Mouse (Mus musculus) midbrain, postnatal 0 days (tissue): ENCODE data around the gene Anxa4. TPM values are rescaled to one million over a fixed set of nuclear protein-coding genes. Genes with fewer than 3 reads are reported as not detected.

Experiments
- ATAC-seq: fragments of 200-750 bp; cut with Nextera tagmentation; 2 replicates; pipeline ENCODE4 v1.8.0; 2017; ENCODE audit warnings: moderate number of reproducible peaks, mild to moderate bottlenecking, moderate TSS enrichment, moderate library complexity; ENCODE audit not compliant: low FRiP score
- DNase-seq: peaks from one replicate; pipeline ENCODE4 v3.0.0-alpha.2; 2015; ENCODE audit warnings: low spot score
- H3K27ac ChIP-seq: fragments of 300-500 bp; sonication (generic); 2 replicates; pipeline ENCODE4 v1.5.1; 2014; ENCODE audit warnings: low read depth, mild to moderate bottlenecking, low read length, mixed read lengths
- H3K27me3 ChIP-seq: fragments of 300-500 bp; sonication (generic); 2 replicates; pipeline ENCODE4 v1.6.1; 2014; ENCODE audit warnings: low read length, control low read depth, mixed read lengths; ENCODE audit not compliant: insufficient read depth
- H3K36me3 ChIP-seq: fragments of 300-500 bp; sonication (generic); 2 replicates; pipeline ENCODE4 v1.6.1; 2014; ENCODE audit warnings: low read length, control low read depth, mixed read lengths; ENCODE audit not compliant: insufficient read depth
- H3K4me1 ChIP-seq: fragments of 300-500 bp; sonication (generic); 2 replicates; pipeline ENCODE4 v1.6.1; 2014; ENCODE audit warnings: mild to moderate bottlenecking, control low read depth, antibody characterized with exemption, low read length, mixed read lengths; ENCODE audit not compliant: insufficient read depth
- H3K4me2 ChIP-seq: fragments of 300-500 bp; sonication (generic); 2 replicates; pipeline ENCODE4 v1.6.1; 2014; ENCODE audit warnings: low read depth, mild to moderate bottlenecking, low read length, mixed read lengths; ENCODE audit not compliant: poor library complexity, severe bottlenecking
- H3K4me3 ChIP-seq: fragments of 300-500 bp; sonication (generic); 2 replicates; pipeline ENCODE4 v1.5.1; 2014; ENCODE audit warnings: low read depth, mild to moderate bottlenecking, low read length, moderate library complexity
- H3K9ac ChIP-seq: fragments of 300-500 bp; sonication (generic); replicated peaks from 2 replicates; pipeline ENCODE4 v1.6.1; 2014; ENCODE audit warnings: mild to moderate bottlenecking, low read length, moderate library complexity, mixed read lengths; ENCODE audit not compliant: poor library complexity, severe bottlenecking
- H3K9me3 ChIP-seq: fragments of 300-500 bp; sonication (generic); 2 replicates; pipeline ENCODE4 v1.6.1; 2016; ENCODE audit warnings: low read length, control low read depth
- CTCF ChIP-seq: IDR thresholded peaks from 2 replicates; pipeline ENCODE4 v1.5.1; 2016; ENCODE audit warnings: antibody characterized with exemption, mild to moderate bottlenecking
- WGBS: fragments of 180-500 bp; shearing (Covaris S2); extraction: QIAGEN DNeasy Blood & Tissue Kit; methylation state at CpG from one replicate; pipeline ENCODE4 v1.1.7; 2014; 5-methylcytosine and 5-hydroxymethylcytosine counted together
- polyA plus RNA-seq: library from polyadenylated mRNA; unstranded; fragments of >200 nt; fragmentation: Nextera tagmentation; extraction: Ambion mirVana; gene quantifications from 2 replicates; pipeline ENCODE4 v1.2.1, GENCODE M21; 2015
- total RNA-seq: library from RNA; depleted of rRNA; stranded (reverse); fragments of >200 nt; gene quantifications from 2 replicates; pipeline ENCODE4 v1.2.3, GENCODE M21; 2014

Anxa4 gene
- total and polyA plus RNA-seq, 2 experiments from 2014 or later: 3.9 to 5.0 TPM

DNA sequence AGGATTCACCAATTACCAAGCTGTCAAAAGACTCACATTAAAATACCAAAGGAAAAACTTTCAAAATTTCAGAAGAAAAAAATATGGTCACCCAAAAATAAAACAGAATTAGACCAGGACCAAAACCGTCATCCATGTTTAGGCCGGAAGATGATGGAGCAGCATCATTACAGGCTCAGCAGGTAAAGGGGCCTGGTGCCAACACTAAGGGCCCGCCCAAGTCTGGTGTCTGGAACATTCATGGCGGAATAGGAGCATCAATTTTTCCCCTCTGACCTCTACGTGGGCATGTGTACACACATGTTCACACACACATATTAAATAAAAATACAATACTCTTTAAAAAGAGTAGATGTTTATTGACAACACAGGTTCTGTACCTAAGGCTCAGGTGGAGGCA lies 64.7 kb downstream of the Anxa4 start:
- no peak for ATAC-seq
- Histone ChIP-seq H3K36me3 (peaks cover 6% of the 10 kb centered on the region; the same call in 1 of the 2 replicates), H3K9me3 (no peaks in the 10 kb centered on the region), H3K27ac (no peak overlapping the region), H3K9ac (no peak overlapping the region), H3K4me2 (no peak overlapping the region), H3K4me1 (peaks cover 5% of the 10 kb centered on the region; the same call in 1 of the 2 replicates), H3K4me3 (no peak overlapping the region), H3K27me3 (no peaks in the 10 kb centered on the region)
- DNase-seq: no peak
- WGBS: 92% methylated on average over 5 of the region's 5 CpGs
- no peak for TF ChIP-seq CTCF

DNA sequence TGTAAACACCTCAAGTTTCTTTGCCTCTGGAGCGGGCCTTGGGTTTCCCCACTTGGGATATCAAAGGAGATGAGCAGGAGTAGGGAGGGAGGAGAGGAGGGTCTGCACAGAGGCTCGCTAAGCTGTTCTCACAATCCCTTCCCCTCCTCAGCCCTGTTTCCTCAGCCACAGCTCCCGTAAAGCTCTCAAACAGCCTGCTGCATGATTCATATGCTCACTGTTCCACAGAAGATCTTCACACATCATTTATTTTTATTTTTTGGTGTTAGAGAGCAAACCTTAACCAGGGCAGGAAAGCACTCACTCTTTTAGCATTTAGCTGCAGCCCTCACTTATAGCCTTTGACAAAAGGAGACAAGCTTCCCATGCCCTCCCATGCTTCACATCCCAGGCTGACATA lies 71.4 kb downstream of the Anxa4 start:
- H3K4me3 ChIP-seq: no peak overlapping the region
- no peaks in the 10 kb centered on the region for H3K27me3 ChIP-seq
- DNase-seq (no peak), ATAC-seq (no peak)
- H3K4me2 ChIP-seq: no peak overlapping the region
- H3K36me3 ChIP-seq: peaks cover 17% of the 10 kb centered on the region; the same call in 1 of the 2 replicates
- H3K9ac ChIP-seq: no peak overlapping the region
- no peak overlapping the region for H3K27ac ChIP-seq
- H3K4me1 ChIP-seq: no peaks in the 10 kb centered on the region
- no peaks in the 10 kb centered on the region for H3K9me3 ChIP-seq
- TF ChIP-seq CTCF: no peak
- WGBS: 76% methylated on average over 3 of the region's 3 CpGs

DNA sequence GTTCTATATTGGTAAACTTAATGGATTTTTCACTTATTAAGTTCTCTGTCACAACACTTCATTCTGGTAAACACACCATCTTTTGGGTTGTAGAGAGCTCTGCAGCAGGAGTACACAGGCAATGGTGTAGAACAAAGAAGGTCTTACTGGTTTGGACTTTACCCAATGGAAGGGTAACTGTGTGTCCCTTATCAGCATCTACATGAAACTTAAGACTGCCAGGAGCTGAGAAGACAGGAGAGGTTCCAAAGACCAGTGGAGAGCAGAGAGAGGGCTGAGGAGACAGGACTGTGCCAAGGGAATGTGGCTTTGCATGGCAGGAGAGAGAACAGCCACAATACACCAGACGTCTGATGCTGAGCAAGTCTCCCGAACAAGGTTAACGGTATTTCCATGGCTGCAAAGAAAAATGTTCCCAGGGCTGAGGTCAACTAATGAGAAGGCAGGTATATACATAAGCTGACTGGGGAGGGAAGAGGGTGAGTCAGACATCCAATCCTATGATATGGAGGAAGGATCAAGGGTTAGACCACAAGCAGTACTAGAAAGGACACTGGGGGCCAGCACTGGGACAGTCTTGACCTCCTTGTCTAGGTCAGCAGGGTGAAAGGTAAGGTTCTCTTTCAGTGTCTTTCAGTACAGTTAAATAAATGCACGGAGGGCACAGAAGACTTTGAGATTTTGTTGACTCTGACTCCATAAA lies 85.2 kb downstream of the Anxa4 start:
- no peak overlapping the region for H3K4me2 ChIP-seq
- H3K4me3 ChIP-seq: no peak overlapping the region
- no peaks in the 10 kb centered on the region for H3K27me3 ChIP-seq
- no peak for TF ChIP-seq CTCF
- no peak for DNase-seq
- no peaks in the 10 kb centered on the region for H3K9me3 ChIP-seq
- H3K9ac ChIP-seq: no peak overlapping the region
- no peak overlapping the region for H3K27ac ChIP-seq
- ATAC-seq: no peak
- peaks cover 52% of the 10 kb centered on the region for H3K36me3 ChIP-seq
- no peaks in the 10 kb centered on the region for H3K4me1 ChIP-seq
- 88% methylated on average over 4 of the region's 4 CpGs for WGBS

- Histone ChIP-seq H3K27ac (no peak overlapping the region), H3K4me3 (no peak overlapping the region), H3K9me3 (no peaks in the 10 kb centered on the region), H3K9ac (no peak overlapping the region), H3K27me3 (no peaks in the 10 kb centered on the region), H3K4me2 (no peak overlapping the region), H3K4me1 (no peaks in the 10 kb centered on the region), H3K36me3 (peaks cover 79% of the 10 kb centered on the region)
- WGBS: 97% methylated on average over 9 of the region's 9 CpGs
- no peak for ATAC-seq
- no peak for DNase-seq
- no peak for TF ChIP-seq CTCF
These were observed 90.8 kb downstream of the Anxa4 start for GRCm38 (mm10) chr6:86702577-86702976.

- 91% methylated on average over 6 of the region's 6 CpGs for WGBS
- Histone ChIP-seq H3K27me3 (no peaks in the 10 kb centered on the region), H3K9ac (no peak overlapping the region), H3K4me1 (no peaks in the 10 kb centered on the region), H3K4me3 (no peak overlapping the region), H3K36me3 (peaks cover 77% of the 10 kb centered on the region), H3K9me3 (no peaks in the 10 kb centered on the region), H3K4me2 (no peak overlapping the region), H3K27ac (no peak overlapping the region)
- ATAC-seq (no peak), DNase-seq (no peak)
- no peak for TF ChIP-seq CTCF
These were observed 95.5 kb downstream of the Anxa4 start for GRCm38 (mm10) chr6:86697903-86698302.

DNA sequence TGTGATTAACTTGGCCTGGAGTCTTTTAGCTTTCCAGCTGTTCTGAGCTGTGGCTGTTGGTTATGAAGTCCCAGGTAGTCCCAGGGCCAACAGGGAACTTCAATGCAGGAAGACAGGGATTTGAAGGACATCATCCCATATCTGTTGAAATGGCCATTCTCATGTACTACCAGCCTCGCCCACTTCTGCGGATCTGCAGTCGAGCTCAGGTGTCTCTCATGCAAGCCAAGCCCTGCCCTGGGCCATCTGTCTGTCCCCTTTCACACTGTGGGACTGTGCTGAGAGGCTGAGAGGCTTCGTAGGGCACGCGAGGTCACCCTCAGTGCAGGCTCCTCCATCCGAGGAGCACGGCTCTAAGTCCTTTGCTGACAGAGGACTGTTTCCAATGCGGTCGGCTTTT lies 97.2 kb downstream of the Anxa4 start:
- Histone ChIP-seq H3K4me1 (no peaks in the 10 kb centered on the region), H3K4me2 (no peak overlapping the region), H3K9me3 (no peaks in the 10 kb centered on the region), H3K27me3 (no peaks in the 10 kb centered on the region), H3K9ac (no peak overlapping the region), H3K36me3 (peaks cover 62% of the 10 kb centered on the region), H3K27ac (no peak overlapping the region), H3K4me3 (no peak overlapping the region)
- 90% methylated on average over 10 of the region's 10 CpGs for WGBS
- TF ChIP-seq CTCF: no peak
- ATAC-seq (no peak), DNase-seq (no peak)
